Mouse (Mus musculus) heart, embryonic 11.5 days (tissue): Measurements from ENCODE around the gene Olfr792. TPM values are rescaled to one million over a fixed set of nuclear protein-coding genes. Genes with fewer than 3 reads are reported as not detected.

Source experiments
- ATAC-seq: fragments of 200-750 bp; cut with Nextera tagmentation; replicated peaks from 2 replicates; pipeline ENCODE4 v1.8.0; 2017; ENCODE audit warnings: moderate library complexity; ENCODE audit not compliant: insufficient number of reproducible peaks, low FRiP score, low TSS enrichment
- H3K27ac ChIP-seq: fragments of 300-500 bp; sonication (generic); 2 replicates; pipeline ENCODE4 v1.5.1; 2014; ENCODE audit warnings: mild to moderate bottlenecking, low read depth, low read length
- H3K27me3 ChIP-seq: fragments of 300-500 bp; sonication (generic); 2 replicates; pipeline ENCODE4 v1.6.1; 2014; ENCODE audit warnings: mild to moderate bottlenecking, low read length, mixed read lengths; ENCODE audit not compliant: control insufficient read depth, insufficient read depth
- H3K36me3 ChIP-seq: fragments of 300-500 bp; sonication (generic); 2 replicates; pipeline ENCODE4 v1.6.1; 2014; ENCODE audit warnings: mild to moderate bottlenecking, low read length, moderate library complexity, mixed read lengths; ENCODE audit not compliant: control insufficient read depth, insufficient read depth
- H3K4me1 ChIP-seq: fragments of 300-500 bp; sonication (generic); 2 replicates; pipeline ENCODE4 v1.6.1; 2014; ENCODE audit warnings: low read length; ENCODE audit not compliant: control insufficient read depth, insufficient read depth
- H3K4me2 ChIP-seq: fragments of 300-500 bp; sonication (generic); 2 replicates; pipeline ENCODE4 v1.6.1; 2014; ENCODE audit warnings: mild to moderate bottlenecking, moderate library complexity
- H3K4me3 ChIP-seq: fragments of 300-500 bp; sonication (generic); 2 replicates; pipeline ENCODE4 v1.5.1; 2014; ENCODE audit warnings: low read depth, low read length
- H3K9ac ChIP-seq: fragments of 300-500 bp; sonication (generic); 2 replicates; pipeline ENCODE4 v1.6.1; 2014; ENCODE audit warnings: mild to moderate bottlenecking, low read depth, low read length, moderate library complexity
- H3K9me3 ChIP-seq: fragments of 300-500 bp; sonication (generic); replicated peaks from 2 replicates; pipeline ENCODE4 v1.6.1; 2016; ENCODE audit warnings: low read length; ENCODE audit not compliant: control insufficient read depth
- WGBS: fragments of 180-500 bp; shearing (Covaris S2); extraction: QIAGEN DNeasy Blood & Tissue Kit; methylation state at CpG from one replicate; pipeline ENCODE4 v1.1.7; 2014; ENCODE audit not compliant: insufficient replicate concordance; 5-methylcytosine and 5-hydroxymethylcytosine counted together
- microRNA-seq: library from miRNA; unstranded; fragments of <30 nt; microRNA quantifications from one replicate; pipeline ENCODE4, GENCODE M21; 2016; ENCODE audit warnings: borderline number of aligned reads
- polyA plus RNA-seq: library from polyadenylated mRNA; unstranded; fragments of >200 nt; fragmentation: Nextera tagmentation; extraction: Ambion mirVana; gene quantifications from 2 replicates; pipeline ENCODE4 v1.2.1, GENCODE M21; 2014

Olfr792 gene
- polyA plus RNA-seq = not detected in 2 replicates

DNA sequence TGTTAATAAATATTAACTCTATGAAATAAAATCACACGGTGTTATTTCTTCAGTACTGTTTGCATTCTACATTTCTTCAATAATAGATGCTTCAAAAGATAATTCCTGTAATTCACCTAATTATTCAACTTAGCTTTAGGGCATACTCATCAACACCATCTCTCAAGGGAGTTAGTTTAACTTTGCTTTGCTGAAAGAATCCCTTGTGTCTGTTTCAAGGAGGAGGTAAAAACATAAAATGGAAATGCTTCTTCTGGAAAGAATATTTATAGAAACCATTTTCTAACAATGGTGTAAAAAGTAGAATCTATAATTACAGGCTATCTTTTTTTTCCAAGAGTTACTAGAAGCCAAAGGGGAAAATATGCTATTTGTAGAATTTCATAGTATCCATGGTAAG lies at the start of gene Olfr792:
Olfr792 (plus strand) TSS at position 301 of the 400 bp plus-strand sequence.
- Histone ChIP-seq H3K27ac (no peak within 1 kb of the TSS), H3K4me2 (no peak within 1 kb of the TSS), H3K4me1 (no peaks in the 10 kb centered on the region), H3K4me3 (no peak within 1 kb of the TSS), H3K9me3 (0 out of 2 replicates have a peak, but pooled peaks cover 2% of the 10 kb centered on the region), H3K9ac (no peak within 1 kb of the TSS), H3K36me3 (no peaks in the 10 kb centered on the region), H3K27me3 (no peaks in the 10 kb centered on the region)
- WGBS = 75% methylated on average over 1 of the region's 1 CpGs
- no peak for ATAC-seq

DNA sequence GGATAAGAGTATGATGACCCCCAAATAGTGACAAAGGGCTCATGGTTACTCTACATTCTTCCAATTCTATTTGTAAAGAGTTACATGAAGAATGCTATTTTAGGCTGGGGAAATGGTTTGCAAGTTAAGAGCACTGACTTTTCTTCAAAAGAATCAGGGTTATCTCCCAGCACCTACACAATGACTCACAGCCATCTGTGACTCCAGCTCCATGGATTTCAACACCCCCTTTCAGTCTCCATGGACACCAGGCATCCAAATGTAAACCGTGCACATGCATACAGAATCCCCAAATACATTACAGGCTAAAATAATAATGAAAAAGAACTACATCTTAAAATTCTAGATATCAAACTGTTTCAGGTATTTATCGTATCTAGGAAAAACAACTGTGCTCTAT lies 48.9 kb upstream of the Olfr792 start:
- no peaks in the 10 kb centered on the region for H3K27me3 ChIP-seq
- no peak for ATAC-seq
- no peak overlapping the region for H3K9ac ChIP-seq
- H3K36me3 ChIP-seq = no peaks in the 10 kb centered on the region
- no peak overlapping the region for H3K4me2 ChIP-seq
- H3K4me3 ChIP-seq = no peak overlapping the region
- H3K9me3 ChIP-seq = no peaks in the 10 kb centered on the region
- no peaks in the 10 kb centered on the region for H3K4me1 ChIP-seq
- whole genome bisulfite sequencing = 66% methylated on average over 2 of the region's 2 CpGs
- H3K27ac ChIP-seq = no peak overlapping the region

DNA sequence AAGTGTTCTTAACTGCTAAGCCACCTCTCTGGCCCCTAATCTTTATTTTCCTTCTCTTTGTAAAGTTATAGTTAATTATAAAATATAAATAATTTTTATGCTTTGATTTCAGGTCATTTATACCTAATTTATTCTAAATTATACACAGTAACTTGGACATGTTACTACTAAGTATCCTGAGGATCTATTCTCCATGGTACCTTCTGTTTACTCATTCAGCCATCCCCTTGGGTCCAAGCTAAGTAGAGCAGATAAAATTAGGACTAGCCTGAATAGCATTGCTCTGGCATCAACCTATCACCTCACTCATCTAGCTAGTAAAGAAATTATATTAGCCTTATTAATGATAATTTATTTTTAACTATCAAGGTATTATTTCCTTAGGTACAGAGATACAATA lies 40.8 kb upstream of the Olfr792 start, which contains the start of gene Olfr790:
Olfr790 (plus strand) TSS at position 301 of the 400 bp plus-strand sequence.
- Histone ChIP-seq H3K9ac (no peak within 1 kb of the TSS), H3K36me3 (no peaks in the 10 kb centered on the region), H3K4me1 (no peaks in the 10 kb centered on the region), H3K4me2 (no peak within 1 kb of the TSS), H3K4me3 (no peak within 1 kb of the TSS), H3K27me3 (no peaks in the 10 kb centered on the region), H3K27ac (no peak within 1 kb of the TSS), H3K9me3 (no peaks in the 10 kb centered on the region)
- ATAC-seq = no peak

DNA sequence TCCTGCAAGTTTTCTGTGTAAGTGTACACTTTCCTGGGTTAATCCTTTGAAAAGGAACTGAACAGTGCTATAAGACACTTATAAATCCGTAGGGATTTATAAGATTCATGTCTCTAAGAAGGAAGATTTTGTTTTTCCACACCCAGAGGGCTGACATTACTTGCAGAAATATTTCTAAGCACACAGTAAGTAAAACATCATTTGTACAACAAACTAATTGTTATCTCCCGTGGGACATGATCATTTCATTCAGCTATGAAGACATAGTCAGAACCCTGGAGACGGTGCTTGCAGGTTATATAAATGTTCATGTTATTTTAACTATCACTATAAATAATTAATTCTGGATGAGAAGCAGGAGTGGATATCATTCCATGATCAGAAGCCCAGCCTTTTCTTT lies 17.5 kb upstream of the Olfr792 start, which contains the start of gene Olfr791:
Olfr791 (plus strand) TSS at position 301 of the 400 bp plus-strand sequence.
- Histone ChIP-seq H3K4me3 (no peak within 1 kb of the TSS), H3K9me3 (no peaks in the 10 kb centered on the region), H3K4me1 (no peaks in the 10 kb centered on the region), H3K36me3 (no peaks in the 10 kb centered on the region), H3K27ac (no peak within 1 kb of the TSS), H3K9ac (no peak within 1 kb of the TSS), H3K4me2 (no peak within 1 kb of the TSS), H3K27me3 (no peaks in the 10 kb centered on the region)
- 58% methylated on average over 3 of the region's 3 CpGs for WGBS
- ATAC-seq = no peak

DNA sequence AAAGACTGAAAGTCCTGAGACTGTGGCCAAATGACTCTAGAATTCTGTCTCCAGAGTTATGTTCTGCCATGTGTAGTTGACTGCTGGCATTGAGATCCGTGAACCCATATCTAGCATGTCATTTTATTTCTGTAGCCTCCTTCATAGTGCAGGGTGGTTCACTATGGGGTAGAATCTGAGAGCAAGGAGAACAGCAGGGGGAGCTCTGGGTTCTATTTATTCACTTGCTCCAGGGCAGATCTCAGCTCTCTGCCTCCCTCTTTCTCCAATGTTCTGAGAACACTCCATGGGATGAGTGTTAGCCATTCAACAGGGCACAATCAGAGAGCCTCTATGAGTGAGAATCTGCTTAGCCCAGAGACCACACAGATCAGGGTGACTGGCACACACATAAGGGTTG lies 10.4 kb downstream of the Olfr792 start:
- H3K9me3 ChIP-seq = peaks cover 1% of the 10 kb centered on the region; the same call in 1 of the 2 replicates
- no peak overlapping the region for H3K4me3 ChIP-seq
- WGBS = 37% methylated on average over 1 of the region's 1 CpGs
- H3K4me1 ChIP-seq = no peaks in the 10 kb centered on the region
- H3K4me2 ChIP-seq = no peak overlapping the region
- H3K9ac ChIP-seq = no peak overlapping the region
- no peaks in the 10 kb centered on the region for H3K36me3 ChIP-seq
- no peak overlapping the region for H3K27ac ChIP-seq
- no peak for ATAC-seq
- no peaks in the 10 kb centered on the region for H3K27me3 ChIP-seq

DNA sequence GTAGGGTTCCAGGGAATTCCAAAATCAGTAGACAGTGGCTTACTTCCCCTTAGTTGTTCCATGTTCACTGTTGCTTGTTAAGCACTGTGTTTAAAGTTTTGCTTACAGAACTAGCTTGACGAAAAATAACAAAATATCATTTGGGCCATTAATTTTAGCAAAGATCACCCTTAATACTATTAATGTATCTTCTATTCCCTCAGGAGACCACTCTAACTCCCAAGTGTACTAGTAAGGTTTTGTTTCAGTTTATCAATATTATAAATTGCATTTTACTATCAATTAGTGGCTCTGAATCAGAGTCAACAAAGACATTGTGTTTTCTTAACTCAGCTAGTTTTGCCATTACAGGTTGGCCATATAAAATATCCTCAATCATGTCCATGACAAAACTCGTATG lies 28.4 kb downstream of the Olfr792 start, which contains the start of gene Olfr794:
Olfr794 (plus strand) TSS at position 301 of the 400 bp plus-strand sequence.
- Histone ChIP-seq H3K4me1 (no peaks in the 10 kb centered on the region), H3K27me3 (no peaks in the 10 kb centered on the region), H3K9ac (no peak within 1 kb of the TSS), H3K36me3 (no peaks in the 10 kb centered on the region), H3K4me3 (no peak within 1 kb of the TSS), H3K27ac (no peak within 1 kb of the TSS), H3K4me2 (no peak within 1 kb of the TSS), H3K9me3 (no peaks in the 10 kb centered on the region)
- no peak for ATAC-seq
- 75% methylated on average over 2 of the region's 2 CpGs for WGBS

DNA sequence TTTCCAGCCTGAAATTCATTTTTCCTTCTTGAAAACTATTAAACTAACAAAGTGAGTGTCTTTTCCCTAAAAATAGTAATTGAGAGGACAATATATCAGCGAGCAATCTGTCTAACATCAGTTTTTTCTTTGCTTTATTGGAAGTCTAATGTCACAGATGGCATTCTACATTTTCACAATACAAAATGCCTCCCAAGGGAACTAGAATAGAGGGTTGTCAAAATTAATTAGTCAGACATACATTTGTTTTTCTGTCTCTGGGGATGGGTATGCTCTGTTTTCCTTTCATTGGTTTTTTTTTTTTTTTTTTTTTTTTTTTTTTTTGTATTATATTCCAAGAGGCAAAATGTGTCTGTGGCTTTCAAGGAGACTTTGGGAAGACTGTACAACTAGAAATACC lies 38.1 kb downstream of the Olfr792 start:
- H3K27me3 ChIP-seq = no peaks in the 10 kb centered on the region
- no peak overlapping the region for H3K4me3 ChIP-seq
- H3K36me3 ChIP-seq = no peaks in the 10 kb centered on the region
- H3K9me3 ChIP-seq = no peaks in the 10 kb centered on the region
- no peaks in the 10 kb centered on the region for H3K4me1 ChIP-seq
- H3K4me2 ChIP-seq = no peak overlapping the region
- 62% methylated on average over 1 of the region's 1 CpGs for WGBS
- no peak for ATAC-seq
- no peak overlapping the region for H3K27ac ChIP-seq
- H3K9ac ChIP-seq = no peak overlapping the region

Small RNAs within 50 kb of the gene (microRNA-seq; reads per million reads assigned to microRNA genes)
- not detected for gene Gm23252

Other genes with a start within 250 kb of the Olfr792 start
- gene Olfr780, start 221.0 kb upstream of the Olfr792 start, polyA plus RNA-seq = not detected in 2 replicates
- not detected in 2 replicates for gene Olfr781, start 210.3 kb upstream of the Olfr792 start, polyA plus RNA-seq
- not detected in 2 replicates for gene Olfr782, start 190.3 kb upstream of the Olfr792 start, polyA plus RNA-seq
- gene Olfr784, start 155.1 kb upstream of the Olfr792 start, polyA plus RNA-seq = not detected in 2 replicates
- not detected in 2 replicates for gene Olfr785, start 133.7 kb upstream of the Olfr792 start, polyA plus RNA-seq
- gene Olfr786, start 111.9 kb upstream of the Olfr792 start, polyA plus RNA-seq = not detected in 2 replicates
- not detected in 2 replicates for gene Olfr787, start 77.3 kb upstream of the Olfr792 start, polyA plus RNA-seq
- gene Olfr788, start 68.2 kb upstream of the Olfr792 start, polyA plus RNA-seq = not detected in 2 replicates
- gene Olfr789, start 54.4 kb upstream of the Olfr792 start, polyA plus RNA-seq = not detected in 2 replicates
- gene Olfr790, start 40.7 kb upstream of the Olfr792 start, polyA plus RNA-seq = not detected in 2 replicates
- not detected in 2 replicates for gene Olfr791, start 17.4 kb upstream of the Olfr792 start, polyA plus RNA-seq
- not detected in 2 replicates for gene Olfr794, start 28.5 kb downstream of the Olfr792 start, polyA plus RNA-seq
- gene Olfr796, start 73.4 kb downstream of the Olfr792 start, polyA plus RNA-seq = not detected in 2 replicates
- not detected in 2 replicates for gene Olfr798, start 88.8 kb downstream of the Olfr792 start, polyA plus RNA-seq
- not detected in 2 replicates for gene Olfr799, start 98.3 kb downstream of the Olfr792 start, polyA plus RNA-seq
- not detected in 2 replicates for gene Olfr800, start 118.5 kb downstream of the Olfr792 start, polyA plus RNA-seq
- not detected in 2 replicates for gene Olfr801, start 134.7 kb downstream of the Olfr792 start, polyA plus RNA-seq
- 0.03 TPM in 1 of 2 replicates, not detected in the other for gene Olfr802, start 149.0 kb downstream of the Olfr792 start, polyA plus RNA-seq
- gene Olfr803, start 155.1 kb downstream of the Olfr792 start, polyA plus RNA-seq = not detected in 2 replicates
- gene Olfr804, start 164.0 kb downstream of the Olfr792 start, polyA plus RNA-seq = not detected in 2 replicates
- not detected in 2 replicates for gene Olfr805, start 190.2 kb downstream of the Olfr792 start, polyA plus RNA-seq
- not detected in 2 replicates for gene Olfr806, start 202.8 kb downstream of the Olfr792 start, polyA plus RNA-seq
- not detected in 2 replicates for gene Olfr807, start 218.6 kb downstream of the Olfr792 start, polyA plus RNA-seq
- gene Olfr808, start 226.3 kb downstream of the Olfr792 start, polyA plus RNA-seq = not detected in 2 replicates
- gene Olfr809, start 235.5 kb downstream of the Olfr792 start, polyA plus RNA-seq = not detected in 2 replicates